12 mouse cellular contexts compared by ENCODE assay signal in the genomic region with DNA sequence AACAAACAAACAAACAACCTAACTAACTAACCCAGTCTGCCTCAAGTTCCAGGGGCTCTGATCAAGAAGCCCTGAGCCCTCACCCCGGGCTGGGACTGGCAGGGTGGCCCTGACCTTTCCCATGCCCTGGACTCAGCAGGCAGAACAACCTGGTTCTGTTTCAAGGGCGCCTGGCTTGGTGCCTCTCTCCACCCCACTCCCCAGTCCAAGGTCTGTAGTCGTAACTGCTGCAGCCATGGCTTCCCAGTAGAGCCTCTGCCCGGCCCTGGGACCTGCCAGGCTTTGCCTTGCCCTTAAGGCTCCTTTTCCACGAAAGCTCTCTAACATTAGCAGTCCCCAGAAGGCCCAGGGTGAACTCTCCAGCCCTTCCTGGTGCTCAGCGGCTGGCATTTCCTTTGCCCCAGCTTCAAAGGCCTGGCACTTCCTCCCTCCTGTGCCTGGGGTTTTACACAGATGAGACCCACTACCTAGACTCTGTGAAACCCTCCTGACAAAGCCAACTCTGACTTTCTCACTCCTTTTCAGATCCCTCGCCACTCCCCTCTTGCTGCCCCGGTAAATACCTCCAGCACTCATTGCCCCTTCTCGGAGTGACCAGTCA. TPM values are rescaled to one million over a fixed set of nuclear protein-coding genes. Genes with fewer than 3 reads are reported as not detected.
A peak's percentile ranks its signal among the peaks of the same experiment; 100 is the strongest.
DNase-seq lines count a peak whose midpoint lies in the region; ATAC-seq lines count a peak whose summit lies in the region.
"Had no signal": no experiment of that assay in that cellular context is flagged by ENCODE, and none has a peak within 500 bp of the region (broad histone marks: within the 10 kb centered on the region; RNA-seq: fewer than 3 reads in every experiment).

No protein-coding gene starts in this region.

- no peaks in the 10 kb centered on the region for H3K9me3 ChIP-seq in hindbrain, embryonic 10.5 days
- H3K9me3 ChIP-seq in hindbrain, embryonic 14.5 days (ENCODE audit: control insufficient read depth, low read length): no peaks in the 10 kb centered on the region
- H3K9me3 ChIP-seq in stomach, embryonic 16.5 days (replicated peaks; ENCODE audit: control insufficient read depth, low read length): no peaks in the 10 kb centered on the region
- H3K9me3 ChIP-seq: neural tube, embryonic 15.5 days had no signal

- H3K4me1 ChIP-seq in hindbrain, embryonic 10.5 days (replicated peaks): peaks cover 27% of the 10 kb centered on the region
- no peaks in the 10 kb centered on the region for H3K4me1 ChIP-seq in hindbrain, embryonic 14.5 days (replicated peaks; ENCODE audit: control insufficient read depth, insufficient read depth, low read length)
- no peaks in the 10 kb centered on the region for H3K4me1 ChIP-seq in stomach, embryonic 16.5 days (ENCODE audit: control insufficient read depth, insufficient read depth, low read length)

- H3K4me2 ChIP-seq in hindbrain, embryonic 14.5 days (replicated peaks): no peak overlapping the region
- no peak overlapping the region for H3K4me2 ChIP-seq in stomach, embryonic 16.5 days (ENCODE audit: low read depth, low read length)
- H3K4me2 ChIP-seq: neural tube, embryonic 15.5 days had no signal

- WGBS in hindbrain, embryonic 10.5 days: 51% methylated on average over 9 of the region's 9 CpGs
- 54% methylated on average over 9 of the region's 9 CpGs for WGBS in hindbrain, embryonic 14.5 days
- 61% methylated on average over 9 of the region's 9 CpGs for WGBS in stomach, embryonic 16.5 days

- no peak for ATAC-seq in hindbrain, embryonic 14.5 days (ENCODE audit: low FRiP score)
- ATAC-seq in activated CD4-positive, CD25-positive, alpha-beta regulatory T cell, adult 4 months: peak; percentile 52
- ATAC-seq in stomach, embryonic 16.5 days (ENCODE audit: insufficient read depth, low FRiP score): no peak
- no peak for ATAC-seq in cerebellum, adult (ENCODE audit: insufficient number of reproducible peaks, low FRiP score, low TSS enrichment)
- ATAC-seq: forebrain, embryonic 14.5 days had no signal

- H3K36me3 ChIP-seq in hindbrain, embryonic 10.5 days: no peaks in the 10 kb centered on the region
- H3K36me3 ChIP-seq in hindbrain, embryonic 14.5 days (replicated peaks; ENCODE audit: control insufficient read depth, insufficient read depth): no peaks in the 10 kb centered on the region
- no peaks in the 10 kb centered on the region for H3K36me3 ChIP-seq in stomach, embryonic 16.5 days (ENCODE audit: control insufficient read depth, insufficient read depth, low read length)
- H3K36me3 ChIP-seq: neural tube, embryonic 15.5 days had no signal

- no peak overlapping the region for H3K9ac ChIP-seq in hindbrain, embryonic 14.5 days
- 0 out of 2 replicates have a peak overlapping the region, but pooled peaks have one; percentile 29 for H3K9ac ChIP-seq in stomach, embryonic 16.5 days (ENCODE audit: low read length)
- H3K9ac ChIP-seq: neural tube, embryonic 15.5 days had no signal

- no peaks in the 10 kb centered on the region for H3K27me3 ChIP-seq in hindbrain, embryonic 10.5 days (ENCODE audit: insufficient read depth, poor library complexity, severe bottlenecking)
- no peaks in the 10 kb centered on the region for H3K27me3 ChIP-seq in hindbrain, embryonic 14.5 days (ENCODE audit: control insufficient read depth, insufficient read depth, low read length)
- H3K27me3 ChIP-seq in stomach, embryonic 16.5 days (ENCODE audit: control insufficient read depth, insufficient read depth, low read length): no peaks in the 10 kb centered on the region
- H3K27me3 ChIP-seq: neural tube, embryonic 15.5 days had no signal

- no peak for DNase-seq in hindbrain, embryonic 10.5 days (ENCODE audit: low spot score)
- no peak for DNase-seq in hindbrain, embryonic 14.5 days (ENCODE audit: low spot score)
- peak; percentile 82 for DNase-seq in gastrocnemius, postnatal 25 days
- no peak for DNase-seq in B cell, adult 2 months
- no peak for DNase-seq in layer of hippocampus, postnatal 25 days (ENCODE audit: extremely low spot score in 1 of 2, low spot score in 1 of 2)
- DNase-seq: cerebellum, postnatal 36 days; heart, postnatal 4 days had no signal

- H3K27ac ChIP-seq in hindbrain, embryonic 10.5 days: peak overlapping the region; percentile 56; the same call in 1 of the 2 replicates
- H3K27ac ChIP-seq in hindbrain, embryonic 14.5 days: no peak overlapping the region
- no peak overlapping the region for H3K27ac ChIP-seq in stomach, embryonic 16.5 days (ENCODE audit: low read length)
- H3K27ac ChIP-seq: neural tube, embryonic 15.5 days had no signal

- H3K4me3 ChIP-seq in hindbrain, embryonic 10.5 days: no peak overlapping the region
- no peak overlapping the region for H3K4me3 ChIP-seq in hindbrain, embryonic 14.5 days (replicated peaks; ENCODE audit: low read length)
- H3K4me3 ChIP-seq in stomach, embryonic 16.5 days (replicated peaks; ENCODE audit: low read length): no peak overlapping the region
- H3K4me3 ChIP-seq: neural tube, embryonic 15.5 days had no signal

RNA-seq across cellular contexts. Expression of a gene that starts 6.2 kb away (rescaled TPM):
- polyA plus RNA-seq in hindbrain, embryonic 10.5 days (2016; fragmentation: Nextera tagmentation; extraction: Ambion mirVana): 33.7 and 37.6 TPM in 2 replicates
- polyA plus RNA-seq in hindbrain, embryonic 14.5 days (2014; fragmentation: Nextera tagmentation; extraction: Ambion mirVana): 22.6 and 25.0 TPM in 2 replicates
- 10 to 100 TPM; 17.2 to 18.6 TPM for polyA plus RNA-seq in activated CD4-positive, CD25-positive, alpha-beta regulatory T cell, adult 4 months (2017; shearing (Covaris generic))
- 10 to 100 TPM; 47.6 to 54.2 TPM for total RNA-seq in gastrocnemius, postnatal 25 days (2021)
- 48.6 and 59.9 TPM in 2 replicates for polyA plus RNA-seq in stomach, embryonic 16.5 days (2015; fragmentation: Nextera tagmentation; extraction: Ambion mirVana)
- total RNA-seq in layer of hippocampus, postnatal 25 days (2021): 10 to 100 TPM; 50.3 to 52.3 TPM

RNA-seq across cellular contexts. Expression of a gene that starts 59.7 kb away (rescaled TPM):
- polyA plus RNA-seq in hindbrain, embryonic 10.5 days (2016; fragmentation: Nextera tagmentation; extraction: Ambion mirVana): 23.4 and 26.1 TPM in 2 replicates
- 8.3 and 10.2 TPM in 2 replicates for polyA plus RNA-seq in hindbrain, embryonic 14.5 days (2014; fragmentation: Nextera tagmentation; extraction: Ambion mirVana)
- 1 to 10 TPM in 1 of 2 experiments, under 1 TPM in 1; 0.54 to 1.1 TPM for polyA plus RNA-seq in activated CD4-positive, CD25-positive, alpha-beta regulatory T cell, adult 4 months (2017; shearing (Covaris generic))
- 10 to 100 TPM; 13.1 to 14.4 TPM for total RNA-seq in gastrocnemius, postnatal 25 days (2021)
- 9.8 and 10.5 TPM in 2 replicates for polyA plus RNA-seq in stomach, embryonic 16.5 days (2015; fragmentation: Nextera tagmentation; extraction: Ambion mirVana)
- total RNA-seq in layer of hippocampus, postnatal 25 days (2021): 1 to 10 TPM; 4.9 to 6.4 TPM
